8 mouse cellular contexts compared by ENCODE assay signal in the genomic region with DNA sequence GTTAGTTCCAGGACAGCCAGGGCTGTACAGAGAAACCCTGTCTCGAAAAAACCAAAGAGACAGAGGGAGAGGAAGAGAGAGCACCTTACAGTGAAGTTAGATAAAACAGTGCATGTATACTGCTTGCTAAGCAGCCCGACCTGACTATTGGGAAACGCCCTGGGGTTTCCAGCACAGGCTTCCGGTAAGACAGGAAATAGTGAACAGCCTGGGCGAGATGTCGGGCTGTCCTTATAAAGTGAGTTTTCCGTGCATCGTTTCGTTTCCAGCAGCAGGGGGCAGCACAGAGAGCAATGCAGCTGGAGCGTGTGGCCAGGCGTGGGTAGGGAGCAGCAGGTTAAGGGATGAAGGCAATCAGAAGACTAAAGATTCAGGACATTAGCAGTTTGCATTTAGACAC. TPM values are rescaled to one million over a fixed set of nuclear protein-coding genes. Genes with fewer than 3 reads are reported as not detected.
DNase-seq lines count a peak whose midpoint lies in the region; ATAC-seq and TF ChIP-seq lines count a peak whose summit lies in the region.

No protein-coding gene starts in this region.

- H3K36me3 ChIP-seq in G1E (replicated peaks), result no peaks in the 10 kb centered on the region
- no peaks in the 10 kb centered on the region for H3K36me3 ChIP-seq in forebrain, postnatal 0 days (ENCODE audit: insufficient read depth)
- H3K36me3 ChIP-seq in lung, embryonic 15.5 days, result no peaks in the 10 kb centered on the region
- no peaks in the 10 kb centered on the region for H3K36me3 ChIP-seq in thymus, adult 2 months (ENCODE audit: control insufficient read depth, insufficient read depth, low read length)

- DNase-seq in G1E (ENCODE audit: low spot score), result peak; percentile 72
- DNase-seq in cerebellum, adult 11-12 months, result peak; percentile 71
- DNase-seq in forebrain, postnatal 0 days, result peak; percentile 67
- DNase-seq in layer of hippocampus, adult 2 months (ENCODE audit: low spot score in 2 of 2), result peak; percentile 47 to 62
- DNase-seq in thymus, adult 2 months, result peak; percentile 85

- peaks cover 5% of the 10 kb centered on the region; the same call in 1 of the 2 replicates for H3K27me3 ChIP-seq in G1E (ENCODE audit: insufficient read depth, low read length)
- no peaks in the 10 kb centered on the region for H3K27me3 ChIP-seq in forebrain, postnatal 0 days (ENCODE audit: insufficient read depth, low read length)
- H3K27me3 ChIP-seq in lung, embryonic 15.5 days, result no peaks in the 10 kb centered on the region
- H3K27me3 ChIP-seq in thymus, adult 2 months (ENCODE audit: control insufficient read depth, insufficient read depth, low read length), result no peaks in the 10 kb centered on the region

- H3K9me3 ChIP-seq in G1E (replicated peaks), result no peaks in the 10 kb centered on the region
- H3K9me3 ChIP-seq in forebrain, postnatal 0 days (ENCODE audit: low read length), result no peaks in the 10 kb centered on the region
- no peaks in the 10 kb centered on the region for H3K9me3 ChIP-seq in lung, embryonic 15.5 days

- no peak overlapping the region for H3K27ac ChIP-seq in forebrain, postnatal 0 days (ENCODE audit: low read depth, low read length)
- H3K27ac ChIP-seq in layer of hippocampus, adult 2 months, result no peak overlapping the region
- no peak overlapping the region for H3K27ac ChIP-seq in lung, embryonic 15.5 days
- peak overlapping the region; percentile 62; the same call in 1 of the 2 replicates for H3K27ac ChIP-seq in thymus, adult 2 months (ENCODE audit: control insufficient read depth, insufficient read depth, low read length)

- no peak overlapping the region for H3K9ac ChIP-seq in forebrain, postnatal 0 days
- no peak overlapping the region for H3K9ac ChIP-seq in lung, embryonic 15.5 days

- H3K4me3 ChIP-seq in G1E (ENCODE audit: low read depth, low read length), result peak overlapping the region; percentile 42; the same call in 1 of the 2 replicates
- no peak overlapping the region for H3K4me3 ChIP-seq in forebrain, postnatal 0 days (ENCODE audit: low read depth, low read length)
- no peak overlapping the region for H3K4me3 ChIP-seq in layer of hippocampus, adult 2 months
- H3K4me3 ChIP-seq in lung, embryonic 15.5 days, result no peak overlapping the region
- no peak overlapping the region for H3K4me3 ChIP-seq in thymus, adult 2 months (ENCODE audit: control insufficient read depth, insufficient read depth, low read length)

- 21% methylated on average over 11 of the region's 11 CpGs for WGBS in forebrain, postnatal 0 days
- WGBS in lung, embryonic 15.5 days, result 14% methylated on average over 11 of the region's 11 CpGs
- WGBS in thymus, adult 2 months, result 8% methylated on average over 11 of the region's 11 CpGs

- TF ChIP-seq POLR2A in thymus, adult 2 months (IDR thresholded peaks at IDR 0.05; ENCODE audit: control insufficient read depth, extremely low read depth, insufficient read depth, low read length, poor library complexity), result 0 out of 2 replicates have a peak, but pooled peaks have one; percentile 33

- peak; percentile 35; the same call in 1 of the 2 replicates for TF ChIP-seq CTCF in G1E (IDR thresholded peaks at IDR 0.05; ENCODE audit: low read depth, low read length)
- TF ChIP-seq CTCF in forebrain, postnatal 0 days (IDR thresholded peaks at IDR 0.05; ENCODE audit: low read depth), result peak; percentile 75
- peak; percentile 83 for TF ChIP-seq CTCF in layer of hippocampus, adult 2 months (conservative IDR thresholded peaks at IDR 0.05)
- peak; percentile 85 for TF ChIP-seq CTCF in thymus, adult 2 months (IDR thresholded peaks at IDR 0.05; ENCODE audit: borderline replicate concordance, control insufficient read depth, extremely low read depth, insufficient read depth, low read length, poor library complexity)

- no peak overlapping the region for H3K4me2 ChIP-seq in forebrain, postnatal 0 days (ENCODE audit: low read depth)
- no peak overlapping the region for H3K4me2 ChIP-seq in lung, embryonic 15.5 days

- ATAC-seq in G1E (ENCODE audit: extremely low read depth, insufficient number of reproducible peaks, low FRiP score, poor library complexity, severe bottlenecking), result peak; percentile 70
- peak; percentile 67 for ATAC-seq in forebrain, postnatal 0 days
- ATAC-seq in hematopoietic stem cell, adult 5-6 weeks (replicated peaks in 1 of 2; ENCODE audit: insufficient read depth in 1 of 2, low FRiP score in 2 of 2, low TSS enrichment in 1 of 2, low read depth in 1 of 2, poor library complexity in 2 of 2, severe bottlenecking in 2 of 2), result peak; percentile 91 to 97
- peak; percentile 52; the same call in 1 of the 2 replicates for ATAC-seq in lung, embryonic 15.5 days (ENCODE audit: borderline replicate concordance, extremely low read depth, low FRiP score, low TSS enrichment)
- peak; percentile 90 for ATAC-seq in neutrophil, adult 5-6 weeks (ENCODE audit: extremely low read depth, insufficient number of reproducible peaks, low FRiP score, poor library complexity, severe bottlenecking)

- peaks cover 13% of the 10 kb centered on the region for H3K4me1 ChIP-seq in G1E (ENCODE audit: insufficient read depth, low read depth, low read length)
- no peaks in the 10 kb centered on the region for H3K4me1 ChIP-seq in forebrain, postnatal 0 days (ENCODE audit: insufficient read depth)
- no peaks in the 10 kb centered on the region for H3K4me1 ChIP-seq in lung, embryonic 15.5 days
- peaks cover 2% of the 10 kb centered on the region; the same call in 1 of the 2 replicates for H3K4me1 ChIP-seq in thymus, adult 2 months (replicated peaks; ENCODE audit: control insufficient read depth, insufficient read depth, low read length)

RNA-seq across cellular contexts. Expression of gene Zmiz2, which starts 23.0 kb away (rescaled TPM):
- total RNA-seq in G1E (2014; fragmentation: Nextera tagmentation) (63.4 and 75.4 TPM in 2 replicates), G1E (2017) (6.0 and 7.1 TPM in 2 replicates)
- 245 and 292 TPM in 2 replicates for polyA plus RNA-seq in G1E (2012)
- 109 and 129 TPM in 2 replicates for total RNA-seq in forebrain, postnatal 0 days (2014; rRNA removed)
- 38.1 and 43.8 TPM in 2 replicates for polyA plus RNA-seq in forebrain, postnatal 0 days (2015; fragmentation: Nextera tagmentation; extraction: Ambion mirVana)
- total RNA-seq in hematopoietic stem cell, adult 5-6 weeks (2017), result 11.1 and 14.8 TPM in 2 replicates
- total RNA-seq in layer of hippocampus, adult 2 months (2021), result 100 to 1,000 TPM; 170 TPM
- 10.7 and 10.9 TPM in 2 replicates for polyA plus RNA-seq in lung, embryonic 15.5 days (2015; fragmentation: Nextera tagmentation; extraction: Ambion mirVana)
- 29.6 and 32.9 TPM in 2 replicates for total RNA-seq in neutrophil, adult 5-6 weeks (2017)
- 137 and 187 TPM in 2 replicates for polyA plus RNA-seq in thymus, adult 2 months (2012; rRNA removed)

RNA-seq across cellular contexts. Expression of gene Ppia, which starts 49.4 kb away (rescaled TPM):
- total RNA-seq in G1E (2014; fragmentation: Nextera tagmentation), result 1,642 and 2,027 TPM in 2 replicates
- total RNA-seq in G1E (2017), result 3,073 and 3,673 TPM in 2 replicates
- polyA plus RNA-seq in G1E (2012), result 182 and 196 TPM in 2 replicates
- 3,025 and 4,002 TPM in 2 replicates for total RNA-seq in forebrain, postnatal 0 days (2014; rRNA removed)
- 5,423 and 7,006 TPM in 2 replicates for polyA plus RNA-seq in forebrain, postnatal 0 days (2015; fragmentation: Nextera tagmentation; extraction: Ambion mirVana)
- 1,374 and 1,758 TPM in 2 replicates for total RNA-seq in hematopoietic stem cell, adult 5-6 weeks (2017)
- total RNA-seq in layer of hippocampus, adult 2 months (2021), result 1,000 to 10,000 TPM; 1,589 to 1,677 TPM
- polyA plus RNA-seq in lung, embryonic 15.5 days (2015; fragmentation: Nextera tagmentation; extraction: Ambion mirVana), result 6,112 and 6,204 TPM in 2 replicates
- total RNA-seq in neutrophil, adult 5-6 weeks (2017), result 569 and 595 TPM in 2 replicates
- 1,363 and 1,486 TPM in 2 replicates for polyA plus RNA-seq in thymus, adult 2 months (2012; rRNA removed)

Comparison
In these comparisons a context has a peak if more than half of its experiments do, and no peak if none do; other contexts are left out.
1. CTCF ChIP-seq: peak in every context shown above with its lines; median percentile 85 in thymus, adult 2 months; 83 in layer of hippocampus, adult 2 months; 75 in forebrain, postnatal 0 days; 35 in G1E.